Mouse (Mus musculus) spleen, adult 2 months (tissue): Measurements from ENCODE around the gene Tmem110.

ENCODE experiments used
- CTCF ChIP-seq: fragments of 200-500 bp; IDR thresholded peaks from 2 replicates; pipeline ENCODE4 v1.5.1; 2011; ENCODE audit warnings: mild to moderate bottlenecking, inconsistent platforms; ENCODE audit not compliant: insufficient read depth, insufficient read length, insufficient replicate concordance; ENCODE audit errors: extremely low read depth
- POLR2A ChIP-seq: fragments of 200-500 bp; IDR thresholded peaks from 2 replicates; pipeline ENCODE4 v1.6.1; 2011; ENCODE audit warnings: low read depth, low read length, inconsistent platforms

DNA sequence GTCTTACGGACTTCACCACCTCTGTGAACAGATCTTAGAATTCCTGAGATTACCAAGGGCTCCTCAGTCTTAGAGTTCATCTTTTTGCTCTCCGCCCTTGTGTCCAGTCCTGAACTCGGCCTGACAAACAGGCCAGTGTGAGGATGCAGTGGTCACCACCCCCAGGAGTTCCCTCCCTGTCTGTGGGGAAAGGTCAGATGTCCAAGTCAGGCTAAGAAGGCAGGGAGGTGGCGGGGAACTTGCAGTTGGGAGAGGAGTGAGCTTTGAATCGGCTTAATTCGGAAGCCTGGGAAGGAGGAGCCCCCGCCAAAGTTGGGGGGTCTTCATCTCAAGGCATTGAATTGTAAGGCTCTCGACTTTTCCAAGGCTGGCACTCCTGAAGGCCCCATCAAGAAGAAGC is 54.9 kb downstream of the Tmem110 start:
- TF ChIP-seq POLR2A = no peak
- TF ChIP-seq CTCF = no peak
